Mouse (Mus musculus): ENCODE measurements at regions not wholly inside any gene's neighbourhood (a gene's known extent, or its start where the extent isn't known, plus 50 kb on each side); places are given as distances from the start of the nearest gene placed in this dataset.

GRCm38 (mm10) chr9:74650036-74650435, 211.7 kb upstream of the Onecut1 start:
- no peaks in the 10 kb centered on the region for H3K27me3 ChIP-seq (ENCODE audit: control insufficient read depth, insufficient read depth, low read length)
- H3K36me3 ChIP-seq (ENCODE audit: control insufficient read depth, insufficient read depth, low read length): no peaks in the 10 kb centered on the region
- no peaks in the 10 kb centered on the region for H3K9me3 ChIP-seq (ENCODE audit: control insufficient read depth, low read length)
- no peak overlapping the region for H3K27ac ChIP-seq (replicated peaks in 1 of 2; ENCODE audit: control insufficient read depth in 1 of 2, insufficient read depth in 1 of 2, low read depth in 2 of 2, low read length in 2 of 2)
- 31% methylated on average over 5 of the region's 5 CpGs for WGBS
- H3K4me1 ChIP-seq (ENCODE audit: control insufficient read depth in 2 of 2, insufficient read depth in 2 of 2, low read length in 2 of 2): no peaks in the 10 kb centered on the region
- no peak overlapping the region for H3K4me3 ChIP-seq (ENCODE audit: control insufficient read depth in 1 of 2, insufficient read depth in 1 of 2, low read depth in 1 of 2, low read length in 2 of 2)
- no peak overlapping the region for H3K4me2 ChIP-seq (ENCODE audit: low read length)
- no peak overlapping the region for H3K9ac ChIP-seq (ENCODE audit: low read length)
- no peak for ATAC-seq (ENCODE audit: insufficient number of reproducible peaks, insufficient read depth, low FRiP score, low read depth)

GRCm38 (mm10) chr9:74655956-74656355, 205.8 kb upstream of the Onecut1 start:
- WGBS: 58% methylated on average over 1 of the region's 1 CpGs
- Histone ChIP-seq H3K4me3 (ENCODE audit: control insufficient read depth in 1 of 2, insufficient read depth in 1 of 2, low read depth in 1 of 2, low read length in 2 of 2) (no peak overlapping the region), H3K27ac (replicated peaks in 1 of 2; ENCODE audit: control insufficient read depth in 1 of 2, insufficient read depth in 1 of 2, low read depth in 2 of 2, low read length in 2 of 2) (no peak overlapping the region)

GRCm38 (mm10) chr9:74656392-74656791, 205.3 kb upstream of the Onecut1 start:
- ATAC-seq (ENCODE audit: insufficient number of reproducible peaks, insufficient read depth, low FRiP score, low read depth): no peak

More at GRCm38 (mm10) chr9:74655956-74656355, 205.8 kb upstream of the Onecut1 start:
- no peak for ATAC-seq (ENCODE audit: insufficient number of reproducible peaks, insufficient read depth, low FRiP score, low read depth)
- Histone ChIP-seq H3K9ac (ENCODE audit: low read length) (no peak overlapping the region), H3K4me1 (ENCODE audit: control insufficient read depth in 2 of 2, insufficient read depth in 2 of 2, low read length in 2 of 2) (no peaks in the 10 kb centered on the region), H3K27me3 (ENCODE audit: control insufficient read depth, insufficient read depth, low read length) (no peaks in the 10 kb centered on the region), H3K9me3 (ENCODE audit: control insufficient read depth, low read length) (no peaks in the 10 kb centered on the region), H3K4me2 (ENCODE audit: low read length) (no peak overlapping the region), H3K36me3 (ENCODE audit: control insufficient read depth, insufficient read depth, low read length) (no peaks in the 10 kb centered on the region)

GRCm38 (mm10) chr9:74671356-74671952, 190.3 kb upstream of the Onecut1 start:
- Histone ChIP-seq H3K4me1 (ENCODE audit: control insufficient read depth in 2 of 2, insufficient read depth in 2 of 2, low read length in 2 of 2) (no peaks in the 10 kb centered on the region), H3K4me2 (ENCODE audit: low read length) (no peak overlapping the region), H3K9me3 (ENCODE audit: control insufficient read depth, low read length) (peaks cover 3% of the 10 kb centered on the region; the same call in 1 of the 2 replicates), H3K27ac (replicated peaks in 1 of 2; ENCODE audit: control insufficient read depth in 1 of 2, insufficient read depth in 1 of 2, low read depth in 2 of 2, low read length in 2 of 2) (no peak overlapping the region), H3K36me3 (ENCODE audit: control insufficient read depth, insufficient read depth, low read length) (no peaks in the 10 kb centered on the region), H3K4me3 (ENCODE audit: control insufficient read depth in 1 of 2, insufficient read depth in 1 of 2, low read depth in 1 of 2, low read length in 2 of 2) (no peak overlapping the region), H3K27me3 (ENCODE audit: control insufficient read depth, insufficient read depth, low read length) (no peaks in the 10 kb centered on the region), H3K9ac (ENCODE audit: low read length) (no peak overlapping the region)
- WGBS: 83% methylated on average over 4 of the region's 4 CpGs
- ATAC-seq (ENCODE audit: insufficient number of reproducible peaks, insufficient read depth, low FRiP score, low read depth): no peak

More at GRCm38 (mm10) chr9:74656392-74656791, 205.3 kb upstream of the Onecut1 start:
- Histone ChIP-seq H3K4me2 (ENCODE audit: low read length) (no peak overlapping the region), H3K27me3 (ENCODE audit: control insufficient read depth, insufficient read depth, low read length) (no peaks in the 10 kb centered on the region), H3K4me1 (ENCODE audit: control insufficient read depth in 2 of 2, insufficient read depth in 2 of 2, low read length in 2 of 2) (no peaks in the 10 kb centered on the region), H3K27ac (replicated peaks in 1 of 2; ENCODE audit: control insufficient read depth in 1 of 2, insufficient read depth in 1 of 2, low read depth in 2 of 2, low read length in 2 of 2) (no peak overlapping the region), H3K4me3 (ENCODE audit: control insufficient read depth in 1 of 2, insufficient read depth in 1 of 2, low read depth in 1 of 2, low read length in 2 of 2) (no peak overlapping the region), H3K36me3 (ENCODE audit: control insufficient read depth, insufficient read depth, low read length) (no peaks in the 10 kb centered on the region), H3K9ac (ENCODE audit: low read length) (no peak overlapping the region), H3K9me3 (ENCODE audit: control insufficient read depth, low read length) (no peaks in the 10 kb centered on the region)
- WGBS: 77% methylated on average over 10 of the region's 10 CpGs

- no peak for ATAC-seq (ENCODE audit: insufficient number of reproducible peaks, insufficient read depth, low FRiP score, low read depth)
- no peaks in the 10 kb centered on the region for H3K36me3 ChIP-seq (ENCODE audit: control insufficient read depth, insufficient read depth, low read length)
- H3K4me1 ChIP-seq (ENCODE audit: control insufficient read depth in 2 of 2, insufficient read depth in 2 of 2, low read length in 2 of 2): no peaks in the 10 kb centered on the region
- peaks cover 3% of the 10 kb centered on the region; the same call in 1 of the 2 replicates for H3K9me3 ChIP-seq (ENCODE audit: control insufficient read depth, low read length)
- no peak overlapping the region for H3K9ac ChIP-seq (ENCODE audit: low read length)
- 85% methylated on average over 7 of the region's 7 CpGs for WGBS
- H3K4me3 ChIP-seq (ENCODE audit: control insufficient read depth in 1 of 2, insufficient read depth in 1 of 2, low read depth in 1 of 2, low read length in 2 of 2): no peak overlapping the region
- H3K27ac ChIP-seq (replicated peaks in 1 of 2; ENCODE audit: control insufficient read depth in 1 of 2, insufficient read depth in 1 of 2, low read depth in 2 of 2, low read length in 2 of 2): no peak overlapping the region
- no peaks in the 10 kb centered on the region for H3K27me3 ChIP-seq (ENCODE audit: control insufficient read depth, insufficient read depth, low read length)
- H3K4me2 ChIP-seq (ENCODE audit: low read length): no peak overlapping the region
Measured at GRCm38 (mm10) chr9:74672261-74672660, 189.5 kb upstream of the Onecut1 start.

GRCm38 (mm10) chr9:74698229-74698628, 163.5 kb upstream of the Onecut1 start:
- WGBS: 70% methylated on average over 8 of the region's 8 CpGs

GRCm38 (mm10) chr9:74705698-74706097, 156.0 kb upstream of the Onecut1 start:
- WGBS: 41% methylated on average over 4 of the region's 4 CpGs
- Histone ChIP-seq H3K9ac (ENCODE audit: low read length) (no peak overlapping the region), H3K9me3 (ENCODE audit: control insufficient read depth, low read length) (no peaks in the 10 kb centered on the region), H3K27me3 (ENCODE audit: control insufficient read depth, insufficient read depth, low read length) (no peaks in the 10 kb centered on the region), H3K36me3 (ENCODE audit: control insufficient read depth, insufficient read depth, low read length) (no peaks in the 10 kb centered on the region), H3K27ac (replicated peaks in 1 of 2; ENCODE audit: control insufficient read depth in 1 of 2, insufficient read depth in 1 of 2, low read depth in 2 of 2, low read length in 2 of 2) (no peak overlapping the region), H3K4me2 (ENCODE audit: low read length) (no peak overlapping the region), H3K4me1 (ENCODE audit: control insufficient read depth in 2 of 2, insufficient read depth in 2 of 2, low read length in 2 of 2) (no peaks in the 10 kb centered on the region), H3K4me3 (ENCODE audit: control insufficient read depth in 1 of 2, insufficient read depth in 1 of 2, low read depth in 1 of 2, low read length in 2 of 2) (no peak overlapping the region)
- no peak for ATAC-seq (ENCODE audit: insufficient number of reproducible peaks, insufficient read depth, low FRiP score, low read depth)

More at GRCm38 (mm10) chr9:74698229-74698628, 163.5 kb upstream of the Onecut1 start:
- no peak overlapping the region for H3K4me3 ChIP-seq (ENCODE audit: control insufficient read depth in 1 of 2, insufficient read depth in 1 of 2, low read depth in 1 of 2, low read length in 2 of 2)
- H3K27me3 ChIP-seq (ENCODE audit: control insufficient read depth, insufficient read depth, low read length): no peaks in the 10 kb centered on the region
- no peak overlapping the region for H3K27ac ChIP-seq (replicated peaks in 1 of 2; ENCODE audit: control insufficient read depth in 1 of 2, insufficient read depth in 1 of 2, low read depth in 2 of 2, low read length in 2 of 2)
- no peaks in the 10 kb centered on the region for H3K36me3 ChIP-seq (ENCODE audit: control insufficient read depth, insufficient read depth, low read length)
- H3K4me2 ChIP-seq (ENCODE audit: low read length): no peak overlapping the region
- H3K4me1 ChIP-seq (ENCODE audit: control insufficient read depth in 2 of 2, insufficient read depth in 2 of 2, low read length in 2 of 2): no peaks in the 10 kb centered on the region
- no peak overlapping the region for H3K9ac ChIP-seq (ENCODE audit: low read length)
- no peak for ATAC-seq (ENCODE audit: insufficient number of reproducible peaks, insufficient read depth, low FRiP score, low read depth)
- H3K9me3 ChIP-seq (ENCODE audit: control insufficient read depth, low read length): no peaks in the 10 kb centered on the region

GRCm38 (mm10) chr9:74707608-74708007, 154.1 kb upstream of the Onecut1 start:
- H3K9ac ChIP-seq (ENCODE audit: low read length): no peak overlapping the region
- WGBS: 65% methylated on average over 1 of the region's 1 CpGs
- no peak for ATAC-seq (ENCODE audit: insufficient number of reproducible peaks, insufficient read depth, low FRiP score, low read depth)
- H3K4me2 ChIP-seq (ENCODE audit: low read length): no peak overlapping the region
- no peaks in the 10 kb centered on the region for H3K36me3 ChIP-seq (ENCODE audit: control insufficient read depth, insufficient read depth, low read length)
- H3K9me3 ChIP-seq (ENCODE audit: control insufficient read depth, low read length): no peaks in the 10 kb centered on the region
- H3K4me1 ChIP-seq (ENCODE audit: control insufficient read depth in 2 of 2, insufficient read depth in 2 of 2, low read length in 2 of 2): no peaks in the 10 kb centered on the region
- H3K27ac ChIP-seq (replicated peaks in 1 of 2; ENCODE audit: control insufficient read depth in 1 of 2, insufficient read depth in 1 of 2, low read depth in 2 of 2, low read length in 2 of 2): no peak overlapping the region
- H3K27me3 ChIP-seq (ENCODE audit: control insufficient read depth, insufficient read depth, low read length): no peaks in the 10 kb centered on the region
- H3K4me3 ChIP-seq (ENCODE audit: control insufficient read depth in 1 of 2, insufficient read depth in 1 of 2, low read depth in 1 of 2, low read length in 2 of 2): no peak overlapping the region

Measured in heart, embryonic 14.5 days (tissue).